Mouse (Mus musculus) heart, postnatal 0 days (tissue): ENCODE data around the gene Lrp8. TPM values are rescaled to one million over a fixed set of nuclear protein-coding genes. Genes with fewer than 3 reads are reported as not detected.

Source experiments
- ATAC-seq: fragments of 200-750 bp; cut with Nextera tagmentation; 2 replicates; pipeline ENCODE4 v1.8.0; 2017; ENCODE audit warnings: low read depth, moderate number of reproducible peaks, moderate library complexity; ENCODE audit not compliant: insufficient read depth
- DNase-seq: peaks from one replicate; pipeline ENCODE4 v3.0.0-alpha.2; 2016; ENCODE audit warnings: low spot score
- H3K27ac ChIP-seq: fragments of 300-500 bp; sonication (generic); 2 replicates; pipeline ENCODE4 v1.5.1; 2014; ENCODE audit warnings: low read depth, mild to moderate bottlenecking
- H3K27me3 ChIP-seq: fragments of 300-500 bp; sonication (generic); 2 replicates; pipeline ENCODE4 v1.6.1; 2014; ENCODE audit warnings: low read length, mixed read lengths; ENCODE audit not compliant: control insufficient read depth, insufficient read depth
- H3K36me3 ChIP-seq: fragments of 300-500 bp; sonication (generic); replicated peaks from 2 replicates; pipeline ENCODE4 v1.6.1; 2014; ENCODE audit warnings: low read length, mixed read lengths; ENCODE audit not compliant: control insufficient read depth, insufficient read depth
- H3K4me1 ChIP-seq: fragments of 300-500 bp; sonication (generic); 2 replicates; pipeline ENCODE4 v1.6.1; 2014; ENCODE audit warnings: antibody characterized with exemption; ENCODE audit not compliant: control insufficient read depth, insufficient read depth
- H3K4me2 ChIP-seq: fragments of 300-500 bp; sonication (generic); 2 replicates; pipeline ENCODE4 v1.6.1; 2014; ENCODE audit warnings: low read depth, mild to moderate bottlenecking, low read length, moderate library complexity
- H3K4me3 ChIP-seq: fragments of 300-500 bp; sonication (generic); 2 replicates; pipeline ENCODE4 v1.5.1; 2014; ENCODE audit warnings: low read depth, low read length
- H3K9ac ChIP-seq: fragments of 300-500 bp; sonication (generic); replicated peaks from 2 replicates; pipeline ENCODE4 v1.6.1; 2014; ENCODE audit warnings: low read depth, low read length, mixed read lengths
- H3K9me3 ChIP-seq: fragments of 300-500 bp; sonication (generic); replicated peaks from 2 replicates; pipeline ENCODE4 v1.6.1; 2016; ENCODE audit warnings: low read length; ENCODE audit not compliant: control insufficient read depth
- CTCF ChIP-seq: IDR thresholded peaks from 2 replicates; pipeline ENCODE4 v1.5.1; 2016; ENCODE audit warnings: antibody characterized with exemption, control low read depth, low read depth
- EP300 ChIP-seq: IDR thresholded peaks from 2 replicates; pipeline ENCODE4 v1.6.1; 2016; ENCODE audit warnings: antibody characterized with exemption, low read depth
- WGBS: fragments of 180-500 bp; shearing (Covaris S2); extraction: QIAGEN DNeasy Blood & Tissue Kit; methylation state at CpG from one replicate; pipeline ENCODE4 v1.1.7; 2014; 5-methylcytosine and 5-hydroxymethylcytosine counted together
- polyA plus RNA-seq: library from polyadenylated mRNA; unstranded; fragments of >200 nt; fragmentation: Nextera tagmentation; extraction: Ambion mirVana; gene quantifications from 2 replicates; pipeline ENCODE4 v1.2.1, GENCODE M21; 2015
- total RNA-seq: library from RNA; depleted of rRNA; stranded (reverse); fragments of >200 nt; gene quantifications from 2 replicates; pipeline ENCODE4 v1.2.3, GENCODE M21; 2014; ENCODE audit warnings: low replicate concordance

Gene Lrp8
- total and polyA plus RNA-seq, 2 experiments from 2014 or later: 0.57 TPM; not detected in 1

GRCm38 (mm10) chr4:107801366-107802184 is 486 bp upstream of the Lrp8 start:
- peak; percentile 53 for DNase-seq
- H3K4me2 ChIP-seq: peak overlapping the region; percentile 96
- ATAC-seq: peak; percentile 59
- H3K4me3 ChIP-seq: peak overlapping the region; percentile 66
- no peak overlapping the region for H3K27ac ChIP-seq
- H3K9me3 ChIP-seq: no peaks in the 10 kb centered on the region
- H3K9ac ChIP-seq: peak overlapping the region; percentile 32
- peaks cover 14% of the 10 kb centered on the region for H3K4me1 ChIP-seq
- no peak for TF ChIP-seq EP300
- TF ChIP-seq CTCF: 0 out of 2 replicates have a peak, but pooled peaks have one; percentile 1
- no peaks in the 10 kb centered on the region for H3K36me3 ChIP-seq
- 6% methylated on average over 35 of the region's 41 CpGs for WGBS
- H3K27me3 ChIP-seq: peaks cover 44% of the 10 kb centered on the region

- ATAC-seq: peak; percentile 3; the same call in 1 of the 2 replicates
- WGBS: under 1% methylated on average over 64 of the region's 65 CpGs
- no peak overlapping the region for H3K27ac ChIP-seq
- no peak for DNase-seq
- peak overlapping the region; percentile 32 for H3K9ac ChIP-seq
- peak overlapping the region; percentile 96 for H3K4me2 ChIP-seq
- no peak for TF ChIP-seq EP300
- TF ChIP-seq CTCF: no peak
- H3K9me3 ChIP-seq: no peaks in the 10 kb centered on the region
- H3K36me3 ChIP-seq: no peaks in the 10 kb centered on the region
- H3K27me3 ChIP-seq: peaks cover 46% of the 10 kb centered on the region
- H3K4me1 ChIP-seq: peaks cover 14% of the 10 kb centered on the region
- peak overlapping the region; percentile 66 for H3K4me3 ChIP-seq
Measured at GRCm38 (mm10) chr4:107802450-107803331, 630 bp downstream of the Lrp8 start.

- no peak for TF ChIP-seq CTCF
- TF ChIP-seq EP300: no peak
- ATAC-seq (peak; percentile 81), DNase-seq (peak; percentile 47)
- no peak overlapping the region for H3K27ac ChIP-seq
- H3K4me3 ChIP-seq: peak overlapping the region; percentile 66
- peaks cover 14% of the 10 kb centered on the region for H3K4me1 ChIP-seq
- under 1% methylated on average over 44 of the region's 46 CpGs for WGBS
- 0 out of 2 replicates have a peak overlapping the region, but pooled peaks have one; percentile 16 for H3K9ac ChIP-seq
- no peaks in the 10 kb centered on the region for H3K36me3 ChIP-seq
- H3K27me3 ChIP-seq: peaks cover 46% of the 10 kb centered on the region
- H3K9me3 ChIP-seq: no peaks in the 10 kb centered on the region
- peak overlapping the region; percentile 96 for H3K4me2 ChIP-seq
Measured at GRCm38 (mm10) chr4:107803351-107804106, 1.5 kb downstream of the Lrp8 start.

GRCm38 (mm10) chr4:107805491-107805890 is 3.4 kb downstream of the Lrp8 start:
- ATAC-seq (no peak), DNase-seq (no peak)
- Histone ChIP-seq H3K4me2 (no peak overlapping the region), H3K27me3 (peaks cover 44% of the 10 kb centered on the region), H3K4me1 (peaks cover 14% of the 10 kb centered on the region), H3K9me3 (no peaks in the 10 kb centered on the region), H3K27ac (no peak overlapping the region), H3K4me3 (no peak overlapping the region), H3K9ac (no peak overlapping the region), H3K36me3 (no peaks in the 10 kb centered on the region)
- TF ChIP-seq CTCF (0 out of 2 replicates have a peak, but pooled peaks have one; percentile 13), EP300 (no peak)
- 66% methylated on average over 3 of the region's 3 CpGs for WGBS

GRCm38 (mm10) chr4:107807796-107808195 is 5.7 kb downstream of the Lrp8 start:
- ATAC-seq (no peak), DNase-seq (no peak)
- H3K4me1 ChIP-seq: peaks cover 9% of the 10 kb centered on the region
- H3K36me3 ChIP-seq: no peaks in the 10 kb centered on the region
- peaks cover 36% of the 10 kb centered on the region for H3K27me3 ChIP-seq
- H3K4me2 ChIP-seq: no peak overlapping the region
- H3K9me3 ChIP-seq: no peaks in the 10 kb centered on the region
- H3K9ac ChIP-seq: no peak overlapping the region
- H3K27ac ChIP-seq: no peak overlapping the region
- 69% methylated on average over 4 of the region's 4 CpGs for WGBS
- TF ChIP-seq EP300: no peak
- TF ChIP-seq CTCF: no peak
- no peak overlapping the region for H3K4me3 ChIP-seq
